Mouse (Mus musculus) adrenal gland (tissue): Measurements from ENCODE around the gene Eno3.

Experiments
- intact Hi-C: fragments of 180-260 bp; cut with DNase I; formaldehyde crosslinking; loops from one replicate; pipeline ENCODE4 v1.15.1; 2025

Eno3 gene

GRCm38 (mm10) chr11:70678576-70678975 is 21.6 kb downstream of the Eno3 start:
- intact Hi-C loops, result no loop called here

GRCm38 (mm10) chr11:70679361-70679760 is 22.4 kb downstream of the Eno3 start:
- intact Hi-C loops, result no loop called here

- intact Hi-C loops, result loop anchor here (5.0 kb wide), 1 partner anchor 77 kb away; no protein-coding TSS in a partner anchor
Measured at GRCm38 (mm10) chr11:70679894-70680293, 22.9 kb downstream of the Eno3 start.

GRCm38 (mm10) chr11:70681170-70681569 is 24.2 kb downstream of the Eno3 start:
- intact Hi-C loops, result loop anchor here (5.0 kb wide), 1 partner anchor 76 kb away; no protein-coding TSS in a partner anchor

GRCm38 (mm10) chr11:70681897-70682581 is 25.0 kb downstream of the Eno3 start:
- intact Hi-C loops, result loop anchor here (5.0 kb wide), 1 partner anchor 75 kb away; no protein-coding TSS in a partner anchor

- intact Hi-C loops, result loop anchor here (5.0 kb wide), 1 partner anchor 74 kb away; no protein-coding TSS in a partner anchor
Measured at GRCm38 (mm10) chr11:70683640-70684039, 26.6 kb downstream of the Eno3 start.

GRCm38 (mm10) chr11:70686901-70687566 is 30.0 kb downstream of the Eno3 start:
- intact Hi-C loops, result no loop called here

GRCm38 (mm10) chr11:70687601-70688199 is 30.7 kb downstream of the Eno3 start, which contains the start of gene Camta2:
TSS of gene Camta2 (minus strand) at chr11:70688105.
- intact Hi-C loops, result no loop called here

- intact Hi-C loops, result no loop called here
Measured at GRCm38 (mm10) chr11:70688372-70688771, 31.4 kb downstream of the Eno3 start.

- intact Hi-C loops, result no loop called here
Measured at GRCm38 (mm10) chr11:70689578-70689977, 32.6 kb downstream of the Eno3 start.

- intact Hi-C loops, result loop anchor here (5.0 kb wide), 1 partner anchor 39 kb away; no protein-coding TSS in a partner anchor
Measured at GRCm38 (mm10) chr11:70693504-70693903, 36.5 kb downstream of the Eno3 start.

GRCm38 (mm10) chr11:70697376-70697775 is 40.4 kb downstream of the Eno3 start:
- intact Hi-C loops, result no loop called here

- intact Hi-C loops, result no loop called here
Measured at GRCm38 (mm10) chr11:70699051-70699450, 42.0 kb downstream of the Eno3 start.

- intact Hi-C loops, result no loop called here
Measured at GRCm38 (mm10) chr11:70699722-70700556, 42.9 kb downstream of the Eno3 start, which contains the start of the genes Inca1 and Kif1c. TSS of gene Inca1 (minus strand) at chr11:70700155. TSS of gene Kif1c (plus strand) at chr11:70700548.

- intact Hi-C loops, result no loop called here
Measured at GRCm38 (mm10) chr11:70700613-70701012, 43.6 kb downstream of the Eno3 start.

- intact Hi-C loops, result no loop called here
Measured at GRCm38 (mm10) chr11:70701221-70701955, 44.4 kb downstream of the Eno3 start.

- intact Hi-C loops, result no loop called here
Measured at GRCm38 (mm10) chr11:70701984-70702733, 45.2 kb downstream of the Eno3 start.

GRCm38 (mm10) chr11:70702781-70703180 is 45.8 kb downstream of the Eno3 start:
- intact Hi-C loops, result no loop called here

- intact Hi-C loops, result no loop called here
Measured at GRCm38 (mm10) chr11:70706127-70706526, 49.1 kb downstream of the Eno3 start.

GRCm38 (mm10) chr11:70711026-70711425 is 54.0 kb downstream of the Eno3 start:
- intact Hi-C loops, result no loop called here
